Mouse (Mus musculus) frontal cortex, postnatal 14 days (tissue): ENCODE results near the gene Ahdc1.

Experiments
- DNase-seq, 2 experiments: peaks; one replicate each; pipeline ENCODE4 v3.0.0; 2022; ENCODE audit warnings: low spot score in 2 of 2

Ahdc1 gene

DNA sequence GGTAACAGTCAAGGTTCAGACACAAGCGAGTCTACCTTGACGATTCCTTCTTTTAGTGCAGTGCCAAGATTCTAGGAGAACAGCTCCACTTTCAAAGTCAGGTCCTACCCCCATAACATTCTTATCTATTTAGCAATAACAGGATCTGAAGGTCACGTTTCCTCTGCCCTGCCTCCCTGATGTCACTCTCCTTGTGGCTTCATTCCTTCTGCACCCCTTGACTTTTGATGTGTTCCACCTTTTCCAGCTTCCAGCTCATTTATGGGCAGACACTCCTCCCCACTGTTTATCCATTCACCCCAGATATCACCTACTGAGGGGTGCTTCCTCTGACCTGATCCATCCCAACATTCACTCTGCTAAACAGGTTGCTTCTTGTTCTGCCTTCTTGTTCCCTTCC, 116.0 kb downstream of the Ahdc1 start:
- DNase-seq: no peak
